Mouse (Mus musculus) layer of hippocampus, adult 6 months (tissue): ENCODE measurements around the gene Pm20d2. TPM values are rescaled to one million over a fixed set of nuclear protein-coding genes. Genes with fewer than 3 reads are reported as not detected.

Experiments used
- long read RNA-seq, 2 experiments: library from polyadenylated mRNA; unstranded; transcript quantifications; one replicate each; pipeline ENCODE4 v2.0.0; 2019 to 2020
- polyA plus RNA-seq: library from polyadenylated mRNA; unstranded; fragments of <200 nt; fragmentation: Nextera tagmentation; gene quantifications from 2 replicates; pipeline ENCODE4 v1.2.3, GENCODE M21; 2021

Gene Pm20d2
- 1.8 and 1.9 TPM in 2 replicates for polyA plus RNA-seq
- long read RNA-seq, experiment 1, partial matches to known transcripts = 0 of 1 reads
- long read RNA-seq, experiment 1, other reads (novel, unspliced or antisense) = 0 of 1 reads
- long read RNA-seq, experiment 2, transcript Pm20d2-201 (7 exons, 1,445 nt) = major isoform, 6 of 8 reads
- long read RNA-seq, experiment 2, partial matches to known transcripts = 0 of 8 reads
- long read RNA-seq, experiment 2, other reads (novel, unspliced or antisense) = 2 of 8 reads

DNA sequence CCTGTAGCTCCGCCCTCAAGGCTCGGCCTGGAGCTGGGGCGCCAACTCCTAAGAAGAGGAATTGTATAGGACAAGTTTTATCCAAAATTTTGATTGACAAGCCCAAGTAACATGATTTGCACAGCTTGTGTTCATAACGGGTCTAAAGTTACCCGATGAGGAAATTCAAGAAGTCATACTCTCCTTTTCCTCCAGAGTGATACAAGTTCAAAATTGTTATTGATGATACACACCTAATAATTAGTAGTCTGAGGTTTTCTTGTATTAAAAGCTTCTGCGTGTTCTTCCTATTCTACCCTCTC, at the start of gene Pm20d2:
Gene Pm20d2, minus strand, starts transcription at position 3 of the 302 bp plus-strand sequence.

DNA sequence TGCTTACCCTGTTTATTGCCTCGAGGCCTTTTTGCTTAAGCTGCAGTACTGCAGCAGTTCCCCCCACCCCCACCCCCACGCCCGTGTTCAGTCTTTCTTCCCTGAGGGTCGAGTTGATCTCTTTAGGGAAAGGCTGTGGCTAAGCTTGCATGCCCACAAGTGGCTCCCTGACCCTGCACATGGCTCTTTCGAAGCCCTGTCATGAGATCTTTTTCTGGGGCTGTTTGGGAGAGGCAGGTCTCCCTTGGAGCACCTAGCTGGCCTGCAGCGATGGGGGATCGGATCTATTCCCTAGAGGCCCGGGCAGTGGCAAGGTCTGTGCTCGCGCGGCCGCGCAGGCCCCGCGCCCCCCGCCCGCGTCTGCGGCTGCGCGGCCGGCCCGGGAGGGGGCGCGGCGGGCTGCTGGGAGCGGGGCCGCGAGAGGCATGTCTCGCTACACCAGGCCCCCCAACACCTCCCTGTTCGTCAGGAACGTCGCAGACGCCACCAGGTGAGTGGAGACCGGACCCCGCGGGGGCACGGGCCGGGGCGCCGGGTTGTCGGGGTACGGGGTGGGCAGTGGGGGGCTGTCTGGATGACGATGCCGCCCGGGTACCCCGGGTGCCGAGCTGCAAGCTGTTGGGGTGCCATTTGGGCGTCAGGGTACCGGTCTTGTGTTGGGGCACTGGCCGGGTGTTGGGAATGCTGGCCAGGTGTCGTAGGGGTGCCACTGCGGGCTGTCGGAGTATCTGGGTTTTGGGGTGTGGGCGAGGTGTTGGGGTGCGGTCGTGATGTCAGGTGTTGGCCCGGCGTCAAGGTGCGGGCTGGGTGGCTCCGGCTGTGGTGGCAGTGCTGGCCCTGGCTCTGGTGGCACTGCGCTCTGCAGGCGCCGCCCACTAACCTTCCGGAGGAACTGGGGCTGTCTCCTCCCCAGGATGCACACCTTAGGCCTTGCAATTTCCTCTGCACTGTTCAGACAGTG, 19.6 kb upstream of the Pm20d2 start, which contains the start of gene Srsf12:
Gene Srsf12, plus strand, starts transcription at position 111 of the 961 bp plus-strand sequence.

DNA sequence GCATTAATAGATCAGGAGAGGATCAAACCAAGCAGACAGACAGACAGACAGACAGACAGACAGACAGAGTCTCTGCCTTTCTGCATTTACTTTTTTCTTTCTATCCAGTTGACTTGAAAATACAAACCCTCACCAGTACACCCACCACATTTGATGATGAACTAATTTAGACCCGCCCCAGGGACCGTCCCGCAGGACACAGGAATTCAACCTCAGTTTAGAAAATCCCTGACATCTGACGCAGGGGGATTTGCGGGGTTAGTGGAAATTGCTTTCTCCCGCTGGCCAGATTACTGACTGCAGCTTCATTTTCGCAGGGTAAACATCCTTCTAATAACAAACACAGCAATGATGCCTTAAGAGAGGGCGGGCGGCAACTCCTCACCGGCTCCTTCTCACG, 57.3 kb downstream of the Pm20d2 start, which contains the start of gene Gabrr1:
Gene Gabrr1, plus strand, starts transcription at position 301 of the 400 bp plus-strand sequence.

Other genes starting within 250 kb of the Pm20d2 start
- 11.5 and 12.9 TPM in 2 replicates for gene Ankrd6, start 238.9 kb downstream of the Pm20d2 start, polyA plus RNA-seq
- 10.9 and 17.6 TPM in 2 replicates for gene Rragd, start 206.7 kb downstream of the Pm20d2 start, polyA plus RNA-seq
- gene Ube2j1, start 158.3 kb downstream of the Pm20d2 start, polyA plus RNA-seq = 28.7 and 31.9 TPM in 2 replicates
- gene Gabrr2, start 126.7 kb downstream of the Pm20d2 start, polyA plus RNA-seq = 0.98 and 1.3 TPM in 2 replicates
- gene Gabrr1, start 57.2 kb downstream of the Pm20d2 start, polyA plus RNA-seq = not detected in 2 replicates
- gene Srsf12, start 19.3 kb upstream of the Pm20d2 start, polyA plus RNA-seq = 20.5 and 22.9 TPM in 2 replicates
- gene Pnrc1, start 100.4 kb upstream of the Pm20d2 start, polyA plus RNA-seq = 65.8 and 105 TPM in 2 replicates
- 12.6 and 15.3 TPM in 2 replicates for gene Rngtt, start 120.6 kb upstream of the Pm20d2 start, polyA plus RNA-seq